ENCODE assay signal across 26 mouse cellular contexts in genomic region chr1:192224161-192224560, GRCm38 (mm10). TPM values are rescaled to one million over a fixed set of nuclear protein-coding genes. Genes with fewer than 3 reads are reported as not detected.
DNase-seq lines count a peak whose midpoint lies in the region; ATAC-seq lines count a peak whose summit lies in the region.
"Had no signal": no experiment of that assay in that cellular context is flagged by ENCODE, and none has a peak within 500 bp of the region (broad histone marks: within the 10 kb centered on the region; RNA-seq: fewer than 3 reads in every experiment).

No protein-coding gene starts in this region.

- 51% methylated on average over 4 of the region's 4 CpGs for WGBS in heart, embryonic 12.5 days

- H3K9me3 ChIP-seq in heart, embryonic 12.5 days (replicated peaks) = peaks cover 11% of the 10 kb centered on the region

- no peaks in the 10 kb centered on the region for H3K27me3 ChIP-seq in heart, embryonic 12.5 days (replicated peaks)
- H3K27me3 ChIP-seq: embryonic facial prominence, embryonic 12.5 days; embryonic facial prominence, embryonic 15.5 days; heart, embryonic 13.5 days had no signal

- DNase-seq in heart, adult 11 months = peak; percentile 34
- peak; percentile 58 for DNase-seq in embryo, embryonic 10 days (ENCODE audit: low spot score)
- peak; percentile 10 for DNase-seq in embryo, embryonic 9.5 days (ENCODE audit: extremely low spot score)
- DNase-seq in left cerebral cortex, postnatal 25 days (ENCODE audit: low spot score in 2 of 2) = no peak
- DNase-seq in gastrocnemius, adult 8-10 months (ENCODE audit: low spot score in 2 of 2) = no peak
- DNase-seq: adrenal gland, postnatal 10 days; adrenal gland, postnatal 36 days; cerebellum, adult 18-20 months; cerebellum, adult 9-10 months; cerebellum, postnatal 14 days; forebrain, postnatal 0 days; gastrocnemius, postnatal 10 days; gastrocnemius, postnatal 36 days; heart, adult 18-20 months; heart, postnatal 14 days; heart, postnatal 4 days had no signal

- H3K36me3 ChIP-seq in heart, embryonic 12.5 days = no peaks in the 10 kb centered on the region
- H3K36me3 ChIP-seq: embryonic facial prominence, embryonic 12.5 days; embryonic facial prominence, embryonic 15.5 days; heart, embryonic 13.5 days had no signal

- no peaks in the 10 kb centered on the region for H3K4me1 ChIP-seq in heart, embryonic 12.5 days (replicated peaks)
- H3K4me1 ChIP-seq: embryonic facial prominence, embryonic 12.5 days; embryonic facial prominence, embryonic 15.5 days; heart, embryonic 13.5 days had no signal

- H3K4me3 ChIP-seq in heart, embryonic 12.5 days = no peak overlapping the region
- H3K4me3 ChIP-seq: embryonic facial prominence, embryonic 12.5 days; embryonic facial prominence, embryonic 15.5 days; heart, embryonic 13.5 days had no signal

- ATAC-seq in heart, embryonic 12.5 days (ENCODE audit: insufficient number of reproducible peaks, low FRiP score) = no peak
- ATAC-seq: activated CD4-positive, CD25-positive, alpha-beta regulatory T cell, adult 4 months; forebrain, embryonic 14.5 days; forebrain, postnatal 0 days; hindbrain, postnatal 0 days; inflammation-experienced regulatory T-cells, adult 6 months; intestine, embryonic 16.5 days had no signal

- no peak overlapping the region for H3K9ac ChIP-seq in heart, embryonic 12.5 days
- H3K9ac ChIP-seq: embryonic facial prominence, embryonic 12.5 days; embryonic facial prominence, embryonic 15.5 days; forebrain, postnatal 0 days; heart, embryonic 13.5 days; hindbrain, embryonic 14.5 days had no signal

- no peak overlapping the region for H3K27ac ChIP-seq in heart, embryonic 12.5 days (ENCODE audit: poor library complexity, severe bottlenecking)
- H3K27ac ChIP-seq: embryonic facial prominence, embryonic 12.5 days; embryonic facial prominence, embryonic 15.5 days; heart, embryonic 13.5 days; hindbrain, embryonic 14.5 days; hindbrain, postnatal 0 days had no signal

- H3K4me2 ChIP-seq in heart, embryonic 12.5 days = no peak overlapping the region
- H3K4me2 ChIP-seq: embryonic facial prominence, embryonic 12.5 days; embryonic facial prominence, embryonic 15.5 days; heart, embryonic 13.5 days; hindbrain, embryonic 14.5 days had no signal

- intact Hi-C loops in left cerebral cortex, postnatal 25 days (cut with DNase I) = no loop called here

RNA-seq across cellular contexts. Expression of gene Kcnh1, which starts 33.6 kb away (rescaled TPM):
- 0.50 and 0.55 TPM in 2 replicates for polyA plus RNA-seq in heart, embryonic 12.5 days (2016; fragmentation: Nextera tagmentation; extraction: Ambion mirVana)
- 10 to 100 TPM; 76.5 to 81.5 TPM for total RNA-seq in left cerebral cortex, postnatal 25 days (2021)
- under 1 TPM in 3 of 4 experiments, not detected in 1; 0.02 to 0.05 (median 0.03) TPM for total RNA-seq in gastrocnemius, adult 8-10 months (2022)
- total RNA-seq: gastrocnemius, postnatal 36 days had no signal
- polyA plus RNA-seq: inflammation-experienced regulatory T-cells, adult 6 months had no signal

Comparison
In these comparisons a context has a peak if more than half of its experiments do, and no peak if none do; other contexts are left out.
1. DNase-seq: peak in heart, adult 11 months (single experiment), embryo, embryonic 10 days (single experiment) and embryo, embryonic 9.5 days (single experiment); none in left cerebral cortex, postnatal 25 days (0 of 2) and gastrocnemius, adult 8-10 months (0 of 2).
2. RNA of gene Kcnh1, which starts 33.6 kb away (total RNA-seq): 76.5 to 81.5 TPM in left cerebral cortex, postnatal 25 days; 0.02 to 0.05 TPM in gastrocnemius, adult 8-10 months; every median in the first group is over 10 times any median in the second.